Mouse (Mus musculus): ENCODE measurements around the gene Ajm1. TPM values are rescaled to one million over a fixed set of nuclear protein-coding genes. Genes with fewer than 3 reads are reported as not detected.
A peak's percentile ranks its signal among the peaks of the same experiment; 100 is the strongest.

Ajm1 gene
- polyA plus RNA-seq (2012; rRNA removed) (2.5 and 3.5 TPM in 2 replicates), polyA plus RNA-seq (2014; fragmentation: Nextera tagmentation; extraction: Ambion mirVana) (0.18 and 0.19 TPM in 2 replicates)

DNA sequence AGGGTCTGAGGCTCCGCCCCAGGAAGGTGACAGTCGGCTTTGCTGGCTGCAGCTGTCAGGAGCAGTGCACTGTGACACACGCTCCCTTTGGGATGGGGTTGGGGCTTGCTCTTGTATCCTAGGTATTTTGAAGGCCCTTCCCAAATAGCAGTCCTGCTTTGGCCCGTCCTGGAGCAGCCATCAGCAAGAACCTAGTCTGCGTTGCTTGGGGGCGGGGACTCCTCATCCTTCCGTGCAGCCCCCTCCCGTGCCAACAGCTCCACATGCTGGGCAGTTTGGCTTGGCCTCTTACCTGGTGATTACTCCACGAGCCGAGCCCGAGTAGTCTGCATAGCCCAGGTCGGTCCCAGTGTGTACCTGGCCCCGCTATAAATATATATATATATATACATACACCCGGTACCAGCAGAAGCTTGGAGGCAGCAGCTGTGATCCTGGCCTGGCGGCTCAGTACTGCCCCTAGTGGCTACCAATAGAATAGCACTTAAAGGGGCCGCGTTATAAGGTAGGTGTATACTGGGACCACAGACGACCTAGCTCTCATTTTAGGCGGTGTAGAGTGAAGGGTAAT is at the start of gene Ajm1:
Gene Ajm1, minus strand, starts transcription at position 464 of the 571 bp plus-strand sequence.
- H3K4me1 ChIP-seq (ENCODE audit: control insufficient read depth, insufficient read depth, low read length), result peaks cover 37% of the 10 kb centered on the region

DNA sequence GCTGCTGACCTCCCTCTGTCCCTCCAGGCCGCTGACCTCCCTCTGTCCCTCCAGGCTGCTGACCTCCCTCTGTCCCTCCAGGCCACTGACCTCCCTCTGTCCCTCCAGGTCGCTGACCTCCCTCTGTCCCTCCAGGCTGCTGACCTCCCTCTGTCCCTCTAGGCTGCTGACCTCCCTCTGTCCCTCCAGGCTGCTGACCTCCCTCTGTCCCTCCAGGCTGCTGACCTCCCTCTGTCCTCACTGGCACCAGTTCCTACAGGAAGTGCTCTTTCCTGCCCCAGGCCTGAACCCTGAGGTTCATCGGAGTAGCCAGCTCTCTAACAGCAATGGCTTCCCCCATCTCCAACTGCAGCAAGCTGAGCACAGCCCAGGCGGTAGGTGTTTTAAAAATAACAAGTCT is 47.2 kb upstream of the Ajm1 start:
- H3K9me3 ChIP-seq (ENCODE audit: control insufficient read depth, low read length), result no peaks in the 10 kb centered on the region
- H3K4me1 ChIP-seq (ENCODE audit: control insufficient read depth, insufficient read depth, low read length), result no peaks in the 10 kb centered on the region
- ATAC-seq (ENCODE audit: low FRiP score, low read depth) (no peak), DNase-seq (ENCODE audit: low spot score) (no peak)
- H3K27me3 ChIP-seq (ENCODE audit: control insufficient read depth, insufficient read depth, low read length), result no peaks in the 10 kb centered on the region
- no peak overlapping the region for H3K27ac ChIP-seq (replicated peaks; ENCODE audit: low read depth, low read length)
- 52% methylated on average over 4 of the region's 4 CpGs for WGBS
- H3K4me3 ChIP-seq (replicated peaks; ENCODE audit: low read length), result no peak overlapping the region
- H3K9ac ChIP-seq (ENCODE audit: low read depth, low read length, severe bottlenecking), result no peak overlapping the region
- no peak overlapping the region for H3K4me2 ChIP-seq (replicated peaks; ENCODE audit: low read depth, low read length, severe bottlenecking)
- no peak for TF ChIP-seq POLR2A (IDR thresholded peaks at IDR 0.05; ENCODE audit: borderline replicate concordance, extremely low read depth, insufficient read depth, insufficient read length)
- H3K36me3 ChIP-seq (ENCODE audit: control insufficient read depth, insufficient read depth, low read length), result no peaks in the 10 kb centered on the region

More for the DNA sequence above, at the start of gene Ajm1:
- 7% methylated on average over 19 of the region's 19 CpGs for WGBS
- no peak within 1 kb of the TSS for H3K9ac ChIP-seq (ENCODE audit: low read depth, low read length, severe bottlenecking)
- H3K36me3 ChIP-seq (ENCODE audit: control insufficient read depth, insufficient read depth, low read length), result peaks cover 35% of the 10 kb centered on the region
- TF ChIP-seq POLR2A (IDR thresholded peaks at IDR 0.05; ENCODE audit: borderline replicate concordance, extremely low read depth, insufficient read depth, insufficient read length), result no peak
- DNase-seq (ENCODE audit: low spot score) (peak; percentile 69), ATAC-seq (ENCODE audit: low FRiP score, low read depth) (peak; percentile 78)
- no peaks in the 10 kb centered on the region for H3K9me3 ChIP-seq (ENCODE audit: control insufficient read depth, low read length)
- H3K27ac ChIP-seq (replicated peaks; ENCODE audit: low read depth, low read length), result no peak within 1 kb of the TSS
- peaks cover 50% of the 10 kb centered on the region for H3K27me3 ChIP-seq (ENCODE audit: control insufficient read depth, insufficient read depth, low read length)
- peak within 1 kb of the TSS; percentile 37 for H3K4me3 ChIP-seq (replicated peaks; ENCODE audit: low read length)
- H3K4me2 ChIP-seq (replicated peaks; ENCODE audit: low read depth, low read length, severe bottlenecking), result peak within 1 kb of the TSS; percentile 56

GRCm38 (mm10) chr2:25627811-25628210 is 46.3 kb upstream of the Ajm1 start, which contains the start of gene Fcna:
TSS of gene Fcna (minus strand) at chr2:25628030.
- no peaks in the 10 kb centered on the region for H3K27me3 ChIP-seq (ENCODE audit: control insufficient read depth, insufficient read depth, low read length)
- H3K9me3 ChIP-seq (ENCODE audit: control insufficient read depth, low read length), result no peaks in the 10 kb centered on the region
- H3K36me3 ChIP-seq (ENCODE audit: control insufficient read depth, insufficient read depth, low read length), result no peaks in the 10 kb centered on the region
- 77% methylated on average over 6 of the region's 6 CpGs for WGBS
- no peak within 1 kb of the TSS for H3K27ac ChIP-seq (replicated peaks; ENCODE audit: low read depth, low read length)
- no peak within 1 kb of the TSS for H3K4me3 ChIP-seq (replicated peaks; ENCODE audit: low read length)
- no peaks in the 10 kb centered on the region for H3K4me1 ChIP-seq (ENCODE audit: control insufficient read depth, insufficient read depth, low read length)
- H3K4me2 ChIP-seq (replicated peaks; ENCODE audit: low read depth, low read length, severe bottlenecking), result no peak within 1 kb of the TSS
- ATAC-seq (ENCODE audit: low FRiP score, low read depth) (no peak), DNase-seq (ENCODE audit: low spot score) (no peak)
- no peak for TF ChIP-seq POLR2A (IDR thresholded peaks at IDR 0.05; ENCODE audit: borderline replicate concordance, extremely low read depth, insufficient read depth, insufficient read length)
- H3K9ac ChIP-seq (ENCODE audit: low read depth, low read length, severe bottlenecking), result no peak within 1 kb of the TSS

DNA sequence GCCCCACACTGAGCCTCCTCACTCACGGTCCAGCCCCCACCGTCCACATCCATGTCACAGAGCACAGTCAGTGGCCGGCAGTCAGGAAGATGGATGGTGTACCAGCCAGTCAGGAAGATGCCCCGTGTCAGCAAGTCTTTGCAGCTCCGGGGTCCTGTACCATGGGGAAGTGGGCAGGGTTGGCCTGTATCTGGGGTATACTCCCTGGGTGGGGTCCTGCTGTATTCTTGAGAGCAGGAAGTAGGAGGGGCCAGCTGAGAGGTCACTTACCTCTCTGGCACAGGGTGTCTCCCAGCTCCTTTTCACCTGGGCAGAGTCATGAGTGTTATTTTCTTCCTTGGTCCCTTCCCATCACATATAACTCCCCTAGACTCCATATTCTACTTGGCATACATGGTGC is 44.4 kb upstream of the Ajm1 start:
- no peaks in the 10 kb centered on the region for H3K27me3 ChIP-seq (ENCODE audit: control insufficient read depth, insufficient read depth, low read length)
- H3K36me3 ChIP-seq (ENCODE audit: control insufficient read depth, insufficient read depth, low read length), result no peaks in the 10 kb centered on the region
- peaks cover 2% of the 10 kb centered on the region; the same call in 1 of the 2 replicates for H3K4me1 ChIP-seq (ENCODE audit: control insufficient read depth, insufficient read depth, low read length)
- 67% methylated on average over 5 of the region's 5 CpGs for WGBS
- H3K27ac ChIP-seq (replicated peaks; ENCODE audit: low read depth, low read length), result no peak overlapping the region
- no peak for ATAC-seq (ENCODE audit: low FRiP score, low read depth)
- no peak for TF ChIP-seq POLR2A (IDR thresholded peaks at IDR 0.05; ENCODE audit: borderline replicate concordance, extremely low read depth, insufficient read depth, insufficient read length)
- H3K4me2 ChIP-seq (replicated peaks; ENCODE audit: low read depth, low read length, severe bottlenecking), result no peak overlapping the region
- no peak overlapping the region for H3K4me3 ChIP-seq (replicated peaks; ENCODE audit: low read length)
- H3K9ac ChIP-seq (ENCODE audit: low read depth, low read length, severe bottlenecking), result no peak overlapping the region
- DNase-seq (ENCODE audit: low spot score), result no peak
- H3K9me3 ChIP-seq (ENCODE audit: control insufficient read depth, low read length), result no peaks in the 10 kb centered on the region

DNA sequence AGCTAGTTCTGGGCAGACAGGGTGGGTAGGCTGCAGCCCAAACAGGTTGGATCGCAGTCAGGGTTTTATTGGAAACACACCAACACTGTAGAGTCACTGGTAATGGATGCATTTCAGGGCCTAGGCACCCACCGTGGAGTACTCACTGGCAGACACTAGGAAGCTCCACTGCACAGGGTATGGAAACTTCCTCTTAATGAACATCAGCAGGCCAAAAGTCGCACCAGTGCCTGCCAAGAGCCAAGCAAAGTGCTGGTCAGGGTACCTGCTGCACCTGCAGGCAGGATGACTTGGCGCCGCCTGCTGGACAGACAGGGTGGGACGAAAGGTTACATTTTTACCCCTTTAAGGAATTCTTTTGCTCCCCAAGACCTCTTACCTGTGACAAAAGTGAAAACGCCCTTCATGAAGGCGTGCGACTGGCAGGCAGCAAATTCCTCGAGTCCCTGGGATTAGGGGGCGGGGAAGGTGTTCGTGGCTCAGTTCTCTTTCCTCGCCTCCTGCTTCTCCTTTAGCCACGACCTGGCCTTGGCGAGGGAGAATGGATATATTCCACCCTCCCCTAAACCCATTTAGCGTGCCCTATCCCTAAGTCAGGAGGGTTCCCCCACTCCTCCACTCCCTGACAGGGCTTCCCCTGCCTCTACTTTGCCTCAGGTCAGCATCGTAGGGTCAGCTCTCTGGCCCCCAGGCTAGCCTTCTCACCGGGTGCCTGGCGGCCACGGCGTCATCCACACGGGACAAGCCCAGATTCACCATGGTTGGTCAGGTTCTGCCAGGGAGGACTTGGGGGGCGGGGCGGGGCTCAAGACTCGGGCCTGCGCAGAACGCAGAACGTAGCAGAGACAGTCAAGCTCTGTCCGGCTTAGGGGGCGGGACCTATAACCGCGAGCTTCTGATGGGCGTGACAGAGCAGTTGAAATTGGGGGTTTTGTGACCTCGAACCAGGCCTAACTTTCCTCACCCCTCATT is 40.0 kb upstream of the Ajm1 start, which contains the start of gene Tmem141:
Gene Tmem141, minus strand, starts transcription at position 777 of the 972 bp plus-strand sequence.
- Histone ChIP-seq H3K4me1 (ENCODE audit: control insufficient read depth, insufficient read depth, low read length) (peaks cover 3% of the 10 kb centered on the region; the same call in 1 of the 2 replicates), H3K9ac (ENCODE audit: low read depth, low read length, severe bottlenecking) (peak within 1 kb of the TSS; percentile 65), H3K4me2 (replicated peaks; ENCODE audit: low read depth, low read length, severe bottlenecking) (peak within 1 kb of the TSS; percentile 69), H3K4me3 (replicated peaks; ENCODE audit: low read length) (peak within 1 kb of the TSS; percentile 49), H3K9me3 (ENCODE audit: control insufficient read depth, low read length) (no peaks in the 10 kb centered on the region), H3K27ac (replicated peaks; ENCODE audit: low read depth, low read length) (peak within 1 kb of the TSS; percentile 27; the same call in 1 of the 2 replicates), H3K27me3 (ENCODE audit: control insufficient read depth, insufficient read depth, low read length) (peaks cover 12% of the 10 kb centered on the region), H3K36me3 (ENCODE audit: control insufficient read depth, insufficient read depth, low read length) (no peaks in the 10 kb centered on the region)
- WGBS, result 7% methylated on average over 34 of the region's 34 CpGs
- TF ChIP-seq POLR2A (IDR thresholded peaks at IDR 0.05; ENCODE audit: borderline replicate concordance, extremely low read depth, insufficient read depth, insufficient read length), result 0 out of 2 replicates have a peak, but pooled peaks have one; percentile 46
- DNase-seq (ENCODE audit: low spot score) (peak; percentile 86), ATAC-seq (ENCODE audit: low FRiP score, low read depth) (peak; percentile 91)

All from limb, embryonic 14.5 days (tissue).